Mouse (Mus musculus) C2C12 (cell line): ENCODE measurements around the gene Pih1d1.

Experiments used
- CEBPB ChIP-seq: IDR thresholded peaks from one replicate; pipeline ENCODE4 v1.6.1; 2011; ENCODE audit warnings: low read depth, mild to moderate bottlenecking, control low read depth, moderate library complexity
- CTCF ChIP-seq: IDR thresholded peaks from one replicate; pipeline ENCODE4 v1.5.1; 2011; ENCODE audit not compliant: control insufficient read depth, insufficient read depth, insufficient read length
- FOSL1 ChIP-seq: IDR thresholded peaks from one replicate; pipeline ENCODE4 v1.8.0; 2011; ENCODE audit warnings: mild to moderate bottlenecking, low read length; ENCODE audit not compliant: poor library complexity, insufficient read depth, severe bottlenecking
- MAX ChIP-seq: IDR thresholded peaks from one replicate; pipeline ENCODE4 v1.6.1; 2011; ENCODE audit warnings: mild to moderate bottlenecking, control low read depth
- USF1 ChIP-seq: IDR thresholded peaks from one replicate; pipeline ENCODE4 v1.6.1; 2011; ENCODE audit warnings: low read depth, mild to moderate bottlenecking, control low read depth, moderate library complexity

DNA sequence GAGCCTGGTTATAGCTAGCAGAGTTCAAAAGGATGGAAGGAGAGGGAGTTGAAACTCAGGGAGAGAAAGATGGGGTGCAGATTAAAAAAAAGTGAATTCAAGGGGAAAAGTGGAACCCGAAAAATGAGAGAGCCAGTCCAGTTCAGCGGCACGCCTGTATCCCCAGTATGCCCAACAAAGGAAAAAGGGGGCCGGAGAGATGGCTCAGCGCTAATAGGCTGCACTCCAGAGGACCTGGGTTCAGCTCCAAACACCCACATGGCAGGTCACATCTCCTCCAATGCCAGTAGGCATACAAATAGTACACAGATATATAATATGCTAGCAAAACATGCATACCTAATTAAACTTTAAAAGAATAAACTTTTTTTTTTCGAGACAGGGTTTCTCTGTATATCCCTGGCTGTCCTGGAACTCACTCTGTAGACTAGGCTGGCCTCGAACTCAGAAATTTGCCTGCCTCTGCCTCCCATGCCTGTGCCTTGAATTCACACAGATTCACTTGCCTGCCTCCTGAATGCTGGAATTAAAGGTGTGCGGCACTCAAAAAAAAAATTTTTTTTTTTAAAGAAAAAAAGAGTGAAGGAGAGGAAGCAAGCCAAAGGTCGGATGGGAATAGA, 9.0 kb downstream of the Pih1d1 start:
- TF ChIP-seq CTCF (no peak), CEBPB (no peak), USF1 (no peak), MAX (no peak), FOSL1 (no peak)
